Mouse (Mus musculus) urinary bladder, postnatal 4 days (tissue): ENCODE data around the gene Btbd35f3.
"Not testable (repeated sequence)": the region's sequence is repeated elsewhere in the genome, so short reads cannot be mapped to it uniquely, and the experiment has no call there.

ENCODE experiments used
- DNase-seq, 2 experiments: peaks; one replicate each; pipeline ENCODE4 v3.0.0; 2021 to 2022; ENCODE audit warnings: low spot score in 2 of 2

Btbd35f3 gene

GRCm38 (mm10) chrX:4037374-4037773, at the start of gene Btbd35f3:
Btbd35f3 (plus strand) TSS chrX:4037674.
- not testable (repeated sequence) for DNase-seq
